Mouse (Mus musculus) brain, adult 2 months (tissue): ENCODE results near the gene Gpr19.

Experiments used
- DNase-seq: peaks from one replicate; pipeline ENCODE4 v3.0.0; 2011; ENCODE audit warnings: low read depth, low spot score

Gene Gpr19

DNA sequence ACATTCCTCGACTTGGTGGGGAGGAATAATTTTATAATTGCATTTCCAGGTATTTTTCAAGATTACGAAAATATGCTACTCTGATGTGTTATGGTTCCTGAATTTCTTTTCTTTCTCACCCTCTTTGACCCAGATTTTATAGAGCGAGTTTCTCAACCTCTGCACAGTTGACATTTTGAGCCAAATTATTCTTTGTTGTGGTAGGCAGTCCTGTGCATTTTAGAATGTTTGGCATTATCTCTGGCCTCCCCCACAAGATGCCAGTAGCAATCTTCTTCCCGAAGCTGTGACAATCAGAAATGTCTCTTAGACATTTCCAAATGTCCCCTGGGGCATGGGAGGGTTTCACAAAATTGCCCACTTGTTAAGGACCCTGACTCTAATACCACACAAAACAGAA lies 25.3 kb upstream of the Gpr19 start:
- DNase-seq: no peak

DNA sequence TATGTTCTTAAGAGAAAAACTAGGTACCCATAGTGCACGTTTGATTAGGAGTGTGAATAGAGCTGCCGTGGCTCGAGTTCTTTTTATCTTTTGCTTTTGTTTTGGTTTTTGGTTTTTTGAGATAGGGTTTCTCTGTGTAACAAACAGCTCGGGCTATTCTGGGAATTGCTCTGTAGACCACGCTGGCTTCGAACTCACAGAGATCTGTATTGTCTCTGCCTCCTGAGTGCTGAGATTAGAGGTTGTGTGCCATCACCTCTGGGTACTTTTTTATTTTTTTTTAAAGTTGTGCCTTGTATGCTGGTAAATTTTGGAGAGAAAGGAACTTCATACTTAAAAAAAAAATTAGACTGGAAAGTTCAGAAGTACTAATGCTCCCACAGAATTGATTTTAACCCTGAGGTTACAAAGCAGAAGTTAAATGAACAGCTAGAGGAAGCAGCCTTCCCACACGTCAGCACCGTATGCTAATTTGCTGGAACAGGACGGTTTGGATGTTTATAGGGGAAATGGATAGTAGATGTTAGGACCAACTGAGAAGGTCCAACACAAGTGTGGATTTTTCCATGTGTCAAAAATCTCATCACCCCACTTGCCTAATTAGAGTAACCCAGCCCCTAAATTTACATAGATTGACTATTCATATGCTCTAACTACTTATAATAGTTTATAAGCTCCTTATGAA lies 24.3 kb upstream of the Gpr19 start:
- DNase-seq: no peak

DNA sequence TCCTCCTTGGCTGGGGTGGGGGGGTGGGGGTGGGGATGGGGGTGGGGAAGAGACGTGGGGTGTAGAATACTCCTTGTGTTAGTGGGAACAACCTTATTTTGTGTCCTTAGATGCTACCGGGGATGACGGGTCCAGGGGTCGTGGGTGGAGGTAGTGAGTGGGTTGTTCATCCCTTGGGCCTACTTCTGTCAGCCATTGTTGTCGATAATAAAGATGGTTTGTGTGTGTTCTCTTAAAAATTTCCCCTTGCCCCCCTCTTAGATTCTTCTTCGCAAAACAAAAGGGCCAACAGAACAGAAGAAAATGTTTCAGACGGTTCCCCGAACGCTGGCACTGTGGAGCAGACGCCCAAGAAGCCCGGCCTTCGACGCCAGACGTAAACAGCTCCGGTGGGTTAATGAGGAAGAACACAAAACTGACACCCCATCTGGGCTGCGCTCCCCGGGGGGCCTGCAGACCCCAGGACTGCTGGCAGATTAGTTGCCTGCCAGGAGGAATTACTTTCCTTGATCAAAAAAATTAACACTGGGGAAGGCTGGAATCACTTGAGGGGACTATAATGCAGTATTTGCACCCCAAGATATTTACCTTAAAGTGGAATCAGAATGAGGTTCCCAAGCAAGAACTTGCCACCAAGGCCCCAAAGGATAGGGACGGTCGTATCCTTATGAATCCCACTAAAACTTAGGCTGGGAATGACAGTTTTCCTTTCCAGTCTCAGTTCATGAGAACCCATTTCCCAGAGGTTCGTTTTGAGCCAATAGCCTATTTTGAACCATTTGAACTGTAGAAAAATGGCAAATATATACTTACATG lies 23.5 kb upstream of the Gpr19 start:
- DNase-seq: peak; percentile 16

DNA sequence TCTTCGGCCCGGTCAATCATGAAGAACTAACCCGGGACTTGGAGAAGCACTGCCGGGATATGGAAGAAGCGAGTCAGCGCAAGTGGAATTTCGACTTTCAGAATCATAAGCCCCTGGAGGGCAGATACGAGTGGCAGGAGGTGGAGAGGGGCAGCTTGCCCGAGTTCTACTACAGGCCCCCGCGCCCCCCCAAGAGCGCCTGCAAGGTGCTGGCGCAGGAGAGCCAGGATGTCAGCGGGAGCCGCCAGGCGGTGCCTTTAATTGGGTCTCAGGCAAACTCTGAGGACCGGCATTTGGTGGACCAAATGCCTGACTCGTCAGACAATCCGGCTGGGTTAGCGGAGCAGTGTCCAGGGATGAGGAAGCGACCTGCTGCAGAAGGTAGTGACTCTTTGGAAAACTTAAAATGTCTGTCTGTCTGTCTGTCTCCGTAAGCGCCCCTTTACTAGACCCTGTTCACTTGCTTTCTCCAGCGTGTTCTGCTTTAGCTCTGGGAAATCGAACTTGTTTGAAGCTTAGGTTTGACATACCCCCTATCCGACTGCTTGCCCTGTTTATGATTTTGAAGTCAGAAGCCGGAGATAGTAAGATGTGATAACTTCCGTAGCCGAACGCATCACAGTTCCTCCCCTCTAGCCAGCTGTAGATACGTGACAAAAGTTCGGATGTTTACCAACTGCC lies 22.8 kb upstream of the Gpr19 start:
- peak; percentile 87 for DNase-seq

DNA sequence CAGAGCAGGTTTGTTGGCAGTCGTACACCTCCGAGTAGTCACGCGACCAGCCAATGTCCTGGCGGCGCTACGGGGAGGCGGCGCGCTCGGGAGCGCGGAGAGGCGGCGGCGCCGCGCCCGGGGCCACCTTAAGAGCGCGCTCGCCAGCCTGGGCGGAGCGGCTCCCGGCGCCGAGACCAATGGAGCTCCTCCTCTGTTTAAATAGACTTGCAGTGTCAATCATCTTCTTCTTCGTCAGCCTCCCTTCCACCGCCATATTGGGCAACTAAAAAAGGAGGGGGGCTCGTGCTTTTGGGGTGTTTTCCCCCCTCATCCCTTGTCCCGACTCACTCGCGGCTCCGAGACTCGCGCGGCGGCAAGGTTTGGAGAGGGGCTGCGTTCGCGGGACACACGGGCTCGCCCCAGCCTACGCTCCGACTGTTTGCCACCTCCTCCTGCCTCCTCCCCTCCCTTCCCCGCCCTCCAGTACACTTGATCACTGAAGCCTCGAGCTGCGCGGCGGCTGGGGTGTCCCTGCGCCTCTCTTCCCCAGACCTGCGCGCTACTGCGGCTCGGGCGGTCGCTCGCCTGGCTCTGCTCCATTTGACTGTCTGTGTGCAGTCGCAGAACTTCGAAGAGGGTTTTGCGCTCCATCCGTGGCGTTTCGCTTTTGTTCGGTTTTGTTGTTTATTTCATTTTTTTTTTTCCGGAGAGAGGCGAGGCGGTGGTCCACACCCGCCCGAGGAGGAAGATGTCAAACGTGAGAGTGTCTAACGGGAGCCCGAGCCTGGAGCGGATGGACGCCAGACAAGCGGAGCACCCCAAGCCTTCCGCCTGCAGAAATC lies 22.0 kb upstream of the Gpr19 start, which contains the start of gene Cdkn1b:
TSS of gene Cdkn1b (plus strand) at position 212 of the 824 bp plus-strand sequence.
- DNase-seq: peak; percentile 98

DNA sequence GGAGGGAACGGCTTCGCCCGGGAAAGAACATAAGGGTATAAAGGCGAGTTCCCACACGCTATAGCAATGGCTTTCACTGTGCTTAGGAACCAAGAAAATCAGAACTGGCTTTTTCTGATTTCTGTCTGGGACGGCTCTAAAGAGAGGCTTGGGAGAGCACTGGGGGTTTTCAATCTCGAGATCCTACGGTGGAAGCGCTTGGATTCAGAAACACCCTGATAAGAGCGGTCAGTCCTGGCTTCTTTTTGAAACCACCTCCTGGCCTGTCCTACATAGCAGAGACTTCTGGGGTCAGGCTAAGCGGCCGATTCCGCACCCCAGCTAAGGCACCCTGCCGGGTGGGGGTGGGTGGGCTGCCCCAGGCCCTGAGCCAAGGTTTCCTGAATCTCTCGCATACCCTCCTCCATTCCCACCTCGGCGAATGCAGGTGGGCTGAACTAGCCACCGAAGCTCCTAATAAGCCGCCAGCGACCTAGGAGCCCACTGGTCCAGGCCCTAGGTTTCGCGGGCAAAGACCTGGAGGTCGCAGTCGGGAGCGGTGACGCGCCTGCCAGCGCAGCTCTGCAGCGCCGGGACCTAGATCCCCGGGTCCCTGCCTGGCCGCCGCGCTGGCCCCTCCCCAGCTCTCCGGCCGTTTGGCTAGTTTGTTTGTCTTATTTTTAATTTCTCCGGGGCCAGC lies 21.3 kb upstream of the Gpr19 start:
- peak; percentile 42 for DNase-seq

DNA sequence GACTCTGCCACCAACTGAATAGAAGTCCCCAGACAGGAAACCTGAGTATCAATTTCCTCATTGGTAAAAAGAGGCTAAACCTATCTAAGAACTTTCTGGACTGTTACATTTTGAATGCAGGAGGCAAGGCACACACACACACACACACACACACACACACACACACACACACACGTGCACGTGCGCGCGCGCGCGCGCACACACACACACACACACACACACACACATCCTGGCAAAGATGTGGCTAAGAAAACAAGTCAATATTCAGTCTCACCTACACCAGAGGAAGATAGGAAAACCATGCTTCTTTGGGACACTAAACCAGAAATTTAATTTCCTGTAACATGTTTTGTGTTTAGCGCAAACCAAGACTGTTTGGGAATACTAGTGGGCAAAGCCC lies 20.4 kb upstream of the Gpr19 start:
- no peak for DNase-seq

DNA sequence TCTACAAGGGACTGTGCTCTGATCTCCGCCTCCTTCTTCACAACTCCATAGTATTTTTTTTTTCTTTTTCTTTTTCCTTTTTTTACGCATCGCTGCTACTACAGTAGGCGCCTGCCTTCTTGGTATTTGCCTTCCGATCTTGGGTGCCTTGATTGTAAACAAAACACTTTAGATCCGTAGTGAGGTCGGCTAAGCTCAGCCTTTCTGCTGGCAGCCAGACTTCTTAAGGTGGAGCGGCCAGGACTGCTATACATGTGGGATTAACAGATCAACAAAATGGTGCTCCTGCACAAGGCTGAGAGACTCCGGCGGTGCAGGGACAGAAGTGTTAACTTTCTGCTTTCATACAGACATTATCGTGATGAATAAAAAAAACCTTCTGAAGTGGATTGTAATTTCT lies 18.7 kb upstream of the Gpr19 start:
- peak; percentile 88 for DNase-seq

DNA sequence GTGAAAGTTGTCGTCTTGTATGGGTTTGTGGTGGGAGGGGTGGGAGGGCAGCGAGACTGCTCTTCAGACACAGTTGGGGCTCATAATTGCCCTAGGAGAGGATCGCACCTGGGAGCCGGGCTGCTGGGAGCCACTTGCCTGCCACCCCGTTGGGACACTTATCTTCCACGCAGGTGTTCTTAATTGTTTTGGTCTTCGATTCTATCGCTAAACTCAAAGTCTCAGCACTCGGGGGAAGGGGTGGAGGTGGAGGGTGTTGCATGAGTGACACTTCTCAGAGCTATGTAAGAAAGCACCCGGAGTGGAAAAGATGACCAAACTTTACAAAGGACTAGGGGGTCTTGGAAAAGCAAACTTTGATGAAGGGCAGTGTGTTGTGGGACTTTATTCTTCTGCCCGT lies 18.3 kb upstream of the Gpr19 start:
- DNase-seq: no peak

DNA sequence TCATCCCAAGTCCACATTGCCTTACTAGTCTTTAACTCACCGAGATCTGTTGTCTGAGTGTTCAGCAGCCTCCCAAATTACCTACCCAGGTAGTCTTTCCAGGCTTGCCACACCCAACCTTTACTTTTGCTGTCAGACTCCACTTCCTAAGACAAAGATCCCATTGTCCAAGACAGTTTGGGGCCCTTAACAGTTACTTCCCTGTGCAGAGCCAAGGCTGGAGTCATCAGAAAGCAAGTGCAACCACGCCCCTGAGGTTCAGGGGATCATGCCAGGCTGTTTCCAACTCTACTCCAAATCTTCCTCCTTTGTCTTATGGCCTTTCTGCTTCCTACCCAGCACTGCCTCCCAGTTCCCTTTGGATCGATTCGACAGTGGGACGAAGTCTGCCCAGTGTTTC lies 16.1 kb upstream of the Gpr19 start:
- DNase-seq: no peak

DNA sequence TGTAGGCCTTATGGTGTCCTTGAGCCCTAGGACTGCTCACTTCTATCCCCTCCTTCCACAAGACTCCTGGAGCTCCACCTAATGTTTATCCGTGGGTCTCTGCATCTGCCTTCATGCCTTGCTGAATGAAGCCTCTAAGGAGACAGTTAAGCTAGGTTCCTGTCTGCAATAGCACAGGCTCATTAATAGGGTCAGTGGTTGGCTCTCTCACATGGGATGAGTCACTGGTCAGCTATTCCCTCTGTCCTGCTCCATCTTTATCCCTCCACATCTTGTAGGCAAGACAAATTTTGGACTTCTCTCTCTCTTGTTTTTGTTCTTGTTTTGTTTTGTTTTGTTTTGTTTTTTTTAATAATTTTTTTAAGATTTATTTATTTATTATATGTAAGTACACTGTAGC lies 7.4 kb upstream of the Gpr19 start:
- DNase-seq: no peak

DNA sequence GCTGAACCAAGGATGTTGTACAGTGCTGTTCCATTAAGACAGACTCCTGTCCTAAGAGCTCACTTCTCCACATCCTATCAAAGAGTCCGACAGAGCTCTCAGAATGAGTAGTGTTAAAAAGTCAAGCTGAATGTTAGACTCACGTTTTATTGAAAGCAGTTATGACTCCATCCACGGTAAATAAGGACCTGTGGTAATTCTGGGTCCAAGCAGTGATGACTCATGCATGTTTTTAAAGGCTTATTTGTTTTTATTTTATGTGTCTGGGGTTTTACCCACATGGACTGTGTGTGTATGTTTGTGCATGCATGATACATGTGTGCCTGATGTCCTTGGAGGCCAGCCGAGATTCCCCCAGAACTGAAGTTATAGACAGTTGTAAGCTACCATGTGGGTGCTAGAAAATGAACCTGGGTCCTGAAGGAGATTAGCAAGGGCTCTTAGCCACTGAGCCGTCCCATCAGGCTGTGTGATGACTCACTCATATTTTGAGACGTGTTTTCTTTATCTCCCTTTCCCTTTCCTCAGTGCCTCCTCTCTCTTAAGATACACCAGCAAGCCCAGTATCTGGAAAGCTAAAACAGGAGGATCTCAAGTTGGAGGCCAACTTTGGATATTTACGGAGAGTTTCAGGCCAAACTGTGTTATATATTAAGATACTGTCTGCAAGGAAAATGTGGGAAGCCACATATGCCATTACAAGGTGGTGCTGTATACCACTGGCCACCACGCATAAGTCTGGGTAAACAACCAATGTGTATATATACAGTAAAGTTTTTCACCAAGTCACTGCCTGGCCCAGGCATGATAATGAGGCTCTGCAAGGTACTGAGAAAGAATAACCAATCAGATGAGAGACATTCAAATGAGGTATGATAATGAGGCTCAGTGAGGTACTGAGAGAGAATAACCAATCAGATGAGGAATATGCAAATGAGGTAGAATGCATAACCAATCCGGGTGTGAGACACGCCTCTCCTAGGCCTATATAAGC lies 5.8 kb upstream of the Gpr19 start:
- no peak for DNase-seq

DNA sequence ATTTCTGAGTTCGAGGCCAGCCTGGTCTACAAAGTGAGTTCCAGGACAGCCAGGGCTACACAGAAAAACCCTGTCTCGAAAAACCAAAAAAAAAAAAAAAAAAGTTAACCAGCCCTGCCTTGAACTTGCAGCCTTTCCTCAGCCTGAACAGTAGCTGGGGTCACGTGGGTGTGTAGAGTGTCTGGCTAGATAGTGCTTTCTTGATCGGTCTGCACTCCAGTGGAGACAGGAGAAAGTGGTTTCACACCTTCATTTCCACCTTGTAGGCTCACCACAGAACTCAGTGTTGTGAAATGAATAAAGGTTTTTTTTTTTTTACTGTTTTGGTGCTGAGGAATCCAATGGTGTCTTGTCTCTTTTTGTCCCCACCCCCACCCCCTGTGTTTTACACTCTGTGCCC lies 5.0 kb upstream of the Gpr19 start:
- DNase-seq: no peak

DNA sequence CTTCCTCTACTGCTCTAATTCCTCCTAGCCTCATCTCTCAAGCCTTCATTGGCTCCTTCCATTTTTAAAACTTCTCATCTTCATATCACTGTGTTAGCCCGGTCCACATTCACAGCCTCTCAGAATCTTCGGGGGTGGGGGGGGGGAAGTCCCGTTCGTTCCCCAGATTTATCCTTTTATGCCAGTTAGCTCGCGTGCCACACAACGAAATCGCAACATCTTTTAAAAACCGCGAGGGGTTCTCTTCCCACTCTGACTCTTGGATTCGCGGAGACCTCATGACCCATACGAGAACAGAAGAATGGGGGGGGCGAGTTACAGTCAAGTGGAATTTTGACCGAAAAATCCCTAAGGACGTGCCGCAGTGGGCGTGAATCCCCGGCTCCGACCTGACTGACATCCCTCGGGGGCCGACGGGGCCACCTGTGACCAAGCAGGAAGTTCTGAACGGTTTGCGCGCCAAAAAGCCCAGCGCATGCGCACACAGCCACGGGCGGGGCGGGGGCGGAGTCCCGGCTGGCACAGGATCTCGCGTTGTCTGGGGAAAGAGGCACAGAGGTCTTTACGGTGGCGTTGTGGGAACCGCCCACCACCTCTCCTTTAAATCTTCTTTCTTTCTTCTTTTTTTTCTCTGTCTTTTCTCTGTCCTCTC lies 809 bp downstream of the Gpr19 start:
- peak; percentile 95 for DNase-seq

DNA sequence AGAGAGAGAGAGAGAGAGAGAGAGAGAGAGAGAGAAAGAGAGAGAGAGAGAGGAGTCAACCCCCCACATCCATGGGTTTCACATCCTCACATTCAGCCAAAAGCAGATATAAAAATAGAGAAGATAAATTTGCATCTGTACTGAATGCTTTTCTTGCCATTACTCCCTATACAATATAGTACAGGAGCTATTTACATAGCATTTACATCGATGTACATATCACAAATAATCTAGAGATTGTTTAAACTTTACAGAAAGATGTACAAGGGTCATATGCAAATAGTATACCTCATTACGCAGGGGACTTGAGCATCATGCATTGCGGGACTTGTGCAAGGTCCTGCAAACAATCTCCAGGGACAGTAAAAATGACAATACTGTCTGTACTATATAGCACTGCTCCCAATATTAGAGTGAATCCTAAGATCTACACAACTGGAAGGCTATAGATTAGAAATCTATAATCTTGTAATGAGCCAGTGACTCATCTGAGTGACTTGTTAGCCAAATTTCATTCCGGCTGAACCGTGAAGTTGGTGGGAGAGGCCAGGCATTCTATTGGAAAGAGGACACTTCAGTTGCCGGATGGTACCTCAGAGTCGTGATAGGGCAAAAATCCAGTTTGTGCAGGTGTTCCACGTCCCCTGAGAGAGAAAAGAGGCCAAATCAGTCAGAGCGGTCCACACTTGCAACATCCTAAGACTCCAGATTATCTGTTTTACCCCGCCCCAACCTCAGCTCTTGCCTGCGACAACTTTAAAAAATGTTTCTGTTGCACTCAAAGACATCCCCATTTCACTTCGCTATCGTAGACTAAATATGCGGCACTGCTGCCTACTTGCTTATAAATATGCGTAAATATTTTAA lies 1.6 kb downstream of the Gpr19 start:
- no peak for DNase-seq

DNA sequence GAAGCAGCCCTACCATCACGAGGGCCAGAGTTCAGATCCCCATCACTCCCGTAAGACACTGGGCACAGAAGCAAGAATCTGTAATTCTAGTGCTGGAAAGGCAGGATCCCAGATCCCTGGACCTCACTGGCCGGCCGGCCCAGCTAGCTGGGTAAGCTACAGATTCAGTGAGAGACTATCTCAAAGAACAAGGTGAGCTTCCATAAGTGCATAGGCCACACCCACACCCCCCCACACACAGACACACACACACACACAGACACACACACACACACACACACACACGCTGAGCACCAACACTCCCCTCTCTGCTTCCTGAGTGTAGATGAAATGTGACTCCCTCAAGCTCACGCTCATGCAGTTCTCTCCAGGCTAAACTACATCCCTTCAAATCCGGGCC lies 7.9 kb downstream of the Gpr19 start:
- no peak for DNase-seq

DNA sequence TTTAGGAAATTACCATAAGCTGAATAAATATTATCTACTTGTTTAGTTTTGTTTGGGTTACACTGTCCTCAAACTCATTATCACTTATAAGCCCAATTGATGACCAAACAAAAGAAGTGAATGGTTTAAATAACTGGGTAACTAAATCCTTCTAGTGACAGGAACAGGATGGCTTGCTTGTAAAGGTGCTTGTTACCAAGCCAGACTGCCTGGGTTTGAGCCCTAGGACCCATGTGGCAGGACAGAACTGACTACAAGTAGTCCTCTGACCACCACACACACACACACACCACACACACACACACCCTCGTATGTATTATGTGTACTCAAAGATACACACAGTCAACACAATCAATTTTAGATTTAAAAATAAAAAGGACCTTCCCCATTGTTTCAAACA lies 8.6 kb downstream of the Gpr19 start:
- DNase-seq: no peak

DNA sequence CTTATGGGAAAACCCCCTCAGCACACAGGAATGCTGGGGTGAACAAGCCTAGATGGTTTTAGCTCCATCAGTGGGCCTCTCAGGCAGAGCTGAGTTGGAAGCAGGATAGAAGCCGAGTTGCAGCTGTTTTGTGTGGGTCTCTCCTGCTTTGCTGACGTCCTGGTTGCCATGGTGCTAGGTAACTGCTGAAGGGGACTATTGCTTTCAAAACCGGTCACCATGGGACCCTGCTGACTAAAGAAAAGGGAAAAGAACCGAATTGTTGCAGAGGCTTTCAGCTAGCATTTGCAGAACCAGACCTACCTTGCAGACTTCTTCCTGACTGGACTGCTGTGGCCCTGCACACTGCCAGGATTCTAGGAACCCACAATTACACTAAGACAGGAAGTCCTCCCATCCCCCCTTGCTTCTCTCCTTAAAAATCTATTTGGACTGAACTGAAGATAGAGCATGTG lies 9.8 kb downstream of the Gpr19 start:
- peak; percentile 86 for DNase-seq
